Mouse (Mus musculus) midbrain, postnatal 0 days (tissue): ENCODE measurements around the gene Spaca7. TPM values are rescaled to one million over a fixed set of nuclear protein-coding genes. Genes with fewer than 3 reads are reported as not detected.
"Not testable (repeated sequence)": the region's sequence is repeated elsewhere in the genome, so short reads cannot be mapped to it uniquely, and the experiment has no call there.

Source experiments
- ATAC-seq: fragments of 200-750 bp; cut with Nextera tagmentation; 2 replicates; pipeline ENCODE4 v1.8.0; 2017; ENCODE audit warnings: moderate number of reproducible peaks, mild to moderate bottlenecking, moderate TSS enrichment, moderate library complexity; ENCODE audit not compliant: low FRiP score
- DNase-seq: peaks from one replicate; pipeline ENCODE4 v3.0.0-alpha.2; 2015; ENCODE audit warnings: low spot score
- H3K27ac ChIP-seq: fragments of 300-500 bp; sonication (generic); 2 replicates; pipeline ENCODE4 v1.5.1; 2014; ENCODE audit warnings: low read depth, mild to moderate bottlenecking, low read length, mixed read lengths
- H3K27me3 ChIP-seq: fragments of 300-500 bp; sonication (generic); 2 replicates; pipeline ENCODE4 v1.6.1; 2014; ENCODE audit warnings: low read length, control low read depth, mixed read lengths; ENCODE audit not compliant: insufficient read depth
- H3K36me3 ChIP-seq: fragments of 300-500 bp; sonication (generic); 2 replicates; pipeline ENCODE4 v1.6.1; 2014; ENCODE audit warnings: low read length, control low read depth, mixed read lengths; ENCODE audit not compliant: insufficient read depth
- H3K4me1 ChIP-seq: fragments of 300-500 bp; sonication (generic); 2 replicates; pipeline ENCODE4 v1.6.1; 2014; ENCODE audit warnings: mild to moderate bottlenecking, control low read depth, antibody characterized with exemption, low read length, mixed read lengths; ENCODE audit not compliant: insufficient read depth
- H3K4me2 ChIP-seq: fragments of 300-500 bp; sonication (generic); 2 replicates; pipeline ENCODE4 v1.6.1; 2014; ENCODE audit warnings: low read depth, mild to moderate bottlenecking, low read length, mixed read lengths; ENCODE audit not compliant: poor library complexity, severe bottlenecking
- H3K4me3 ChIP-seq: fragments of 300-500 bp; sonication (generic); 2 replicates; pipeline ENCODE4 v1.5.1; 2014; ENCODE audit warnings: low read depth, mild to moderate bottlenecking, low read length, moderate library complexity
- H3K9ac ChIP-seq: fragments of 300-500 bp; sonication (generic); replicated peaks from 2 replicates; pipeline ENCODE4 v1.6.1; 2014; ENCODE audit warnings: mild to moderate bottlenecking, low read length, moderate library complexity, mixed read lengths; ENCODE audit not compliant: poor library complexity, severe bottlenecking
- H3K9me3 ChIP-seq: fragments of 300-500 bp; sonication (generic); 2 replicates; pipeline ENCODE4 v1.6.1; 2016; ENCODE audit warnings: low read length, control low read depth
- CTCF ChIP-seq: IDR thresholded peaks from 2 replicates; pipeline ENCODE4 v1.5.1; 2016; ENCODE audit warnings: antibody characterized with exemption, mild to moderate bottlenecking
- WGBS: fragments of 180-500 bp; shearing (Covaris S2); extraction: QIAGEN DNeasy Blood & Tissue Kit; methylation state at CpG from one replicate; pipeline ENCODE4 v1.1.7; 2014; 5-methylcytosine and 5-hydroxymethylcytosine counted together
- polyA plus RNA-seq: library from polyadenylated mRNA; unstranded; fragments of >200 nt; fragmentation: Nextera tagmentation; extraction: Ambion mirVana; gene quantifications from 2 replicates; pipeline ENCODE4 v1.2.1, GENCODE M21; 2015
- total RNA-seq: library from RNA; depleted of rRNA; stranded (reverse); fragments of >200 nt; gene quantifications from 2 replicates; pipeline ENCODE4 v1.2.3, GENCODE M21; 2014

The Spaca7 gene
- total and polyA plus RNA-seq, 2 experiments from 2014 or later = not detected

DNA sequence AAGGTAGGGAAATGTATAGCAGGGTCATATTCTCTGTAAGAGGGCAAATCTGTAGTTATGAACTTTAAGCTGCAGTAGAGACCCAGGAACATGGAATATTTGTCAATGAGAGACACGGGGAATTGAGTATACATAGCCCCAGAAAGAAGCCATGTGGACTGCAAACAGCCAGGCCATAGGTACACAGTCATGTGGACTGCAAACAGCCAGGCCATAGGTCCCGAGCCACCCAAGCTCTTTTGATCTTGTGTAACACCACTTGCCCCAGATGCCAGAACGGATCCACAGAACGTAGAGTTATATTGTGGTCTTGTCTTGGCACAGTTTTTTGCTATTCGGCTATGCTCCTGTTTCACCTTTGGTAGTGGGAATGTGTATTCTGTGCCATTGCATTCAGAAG is 11.0 kb downstream of the Spaca7 start:
- no peak overlapping the region for H3K4me2 ChIP-seq
- H3K27ac ChIP-seq = no peak overlapping the region
- H3K4me1 ChIP-seq = no peaks in the 10 kb centered on the region
- ATAC-seq (no peak), DNase-seq (no peak)
- H3K27me3 ChIP-seq = no peaks in the 10 kb centered on the region
- no peak overlapping the region for H3K9ac ChIP-seq
- no peak overlapping the region for H3K4me3 ChIP-seq
- WGBS = 89% methylated on average over 5 of the region's 5 CpGs
- no peaks in the 10 kb centered on the region for H3K9me3 ChIP-seq
- TF ChIP-seq CTCF = no peak
- H3K36me3 ChIP-seq = no peaks in the 10 kb centered on the region

- peak; percentile 77 for DNase-seq
- H3K4me3 ChIP-seq = no peak overlapping the region
- H3K4me2 ChIP-seq = no peak overlapping the region
- H3K27me3 ChIP-seq = 0 out of 2 replicates have a peak, but pooled peaks cover 3% of the 10 kb centered on the region
- H3K9ac ChIP-seq = no peak overlapping the region
- ATAC-seq = 0 out of 2 replicates have a peak, but pooled peaks have one; percentile 41
- no peaks in the 10 kb centered on the region for H3K9me3 ChIP-seq
- 35% methylated on average over 6 of the region's 6 CpGs for WGBS
- no peaks in the 10 kb centered on the region for H3K36me3 ChIP-seq
- H3K4me1 ChIP-seq = peaks cover 5% of the 10 kb centered on the region; the same call in 1 of the 2 replicates
- TF ChIP-seq CTCF = peak; percentile 95
- H3K27ac ChIP-seq = no peak overlapping the region
These were observed 34.4 kb downstream of the Spaca7 start for GRCm38 (mm10) chr8:12607223-12607622.

- TF ChIP-seq CTCF = no peak
- H3K4me1 ChIP-seq = peaks cover 5% of the 10 kb centered on the region; the same call in 1 of the 2 replicates
- WGBS = 86% methylated on average over 10 of the region's 10 CpGs
These were observed 36.0 kb downstream of the Spaca7 start for GRCm38 (mm10) chr8:12608810-12609209.

GRCm38 (mm10) chr8:12609752-12610449 is 37.1 kb downstream of the Spaca7 start:
- no peak overlapping the region for H3K27ac ChIP-seq

More at GRCm38 (mm10) chr8:12608810-12609209, 36.0 kb downstream of the Spaca7 start:
- no peak overlapping the region for H3K4me3 ChIP-seq
- no peaks in the 10 kb centered on the region for H3K36me3 ChIP-seq
- H3K9ac ChIP-seq = no peak overlapping the region
- no peak overlapping the region for H3K4me2 ChIP-seq
- 0 out of 2 replicates have a peak, but pooled peaks cover 3% of the 10 kb centered on the region for H3K27me3 ChIP-seq
- DNase-seq (no peak), ATAC-seq (no peak)
- H3K9me3 ChIP-seq = no peaks in the 10 kb centered on the region
- H3K27ac ChIP-seq = no peak overlapping the region

DNA sequence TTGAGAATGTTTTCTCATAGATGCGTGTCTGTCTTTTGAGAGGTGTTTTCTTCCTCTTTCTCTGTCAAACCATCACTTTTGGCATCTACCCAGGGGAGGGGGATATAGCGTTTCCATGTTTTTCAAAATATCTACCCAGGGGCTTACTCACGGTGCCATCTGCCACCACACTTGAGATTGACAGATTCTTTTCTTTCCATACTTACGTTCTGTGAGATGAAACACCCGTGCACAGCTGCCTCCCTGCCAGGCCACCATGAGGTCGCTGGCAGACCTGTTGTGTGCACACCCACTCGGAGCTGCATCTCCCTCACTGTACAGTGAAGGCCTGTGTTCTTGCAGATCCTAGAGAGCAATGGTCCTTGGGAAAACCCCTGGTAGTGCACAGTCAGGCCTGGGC is 40.4 kb downstream of the Spaca7 start:
- DNase-seq (no peak), ATAC-seq (no peak)
- no peak for TF ChIP-seq CTCF
- WGBS = 48% methylated on average over 7 of the region's 7 CpGs
- Histone ChIP-seq H3K27me3 (no peaks in the 10 kb centered on the region), H3K9ac (no peak overlapping the region), H3K4me1 (peaks cover 5% of the 10 kb centered on the region; the same call in 1 of the 2 replicates), H3K4me3 (no peak overlapping the region), H3K36me3 (peaks cover 16% of the 10 kb centered on the region), H3K4me2 (no peak overlapping the region), H3K9me3 (no peaks in the 10 kb centered on the region), H3K27ac (no peak overlapping the region)

More at GRCm38 (mm10) chr8:12609752-12610449, 37.1 kb downstream of the Spaca7 start:
- H3K9ac ChIP-seq = 0 out of 2 replicates have a peak overlapping the region, but pooled peaks have one; percentile 24
- DNase-seq (no peak), ATAC-seq (no peak)
- no peak overlapping the region for H3K4me3 ChIP-seq
- 54% methylated on average over 12 of the region's 12 CpGs for WGBS
- H3K4me1 ChIP-seq = peaks cover 5% of the 10 kb centered on the region; the same call in 1 of the 2 replicates
- 0 out of 2 replicates have a peak, but pooled peaks cover 3% of the 10 kb centered on the region for H3K27me3 ChIP-seq
- H3K4me2 ChIP-seq = no peak overlapping the region
- no peaks in the 10 kb centered on the region for H3K9me3 ChIP-seq
- no peak for TF ChIP-seq CTCF
- peaks cover 5% of the 10 kb centered on the region; the same call in 1 of the 2 replicates for H3K36me3 ChIP-seq

- H3K4me3 ChIP-seq, H3K27ac ChIP-seq, H3K4me2 ChIP-seq, ATAC-seq, DNase-seq, H3K4me1 ChIP-seq, H3K27me3 ChIP-seq, H3K9me3 ChIP-seq, H3K9ac ChIP-seq: not testable (repeated sequence)
- H3K36me3 ChIP-seq = peaks cover 32% of the 10 kb centered on the region
- 87% methylated on average over 3 of the region's 3 CpGs for WGBS
These were observed 44.5 kb downstream of the Spaca7 start for GRCm38 (mm10) chr8:12617369-12617768.
